Mouse (Mus musculus): ENCODE data around the gene Syt1.

Syt1 gene

DNA sequence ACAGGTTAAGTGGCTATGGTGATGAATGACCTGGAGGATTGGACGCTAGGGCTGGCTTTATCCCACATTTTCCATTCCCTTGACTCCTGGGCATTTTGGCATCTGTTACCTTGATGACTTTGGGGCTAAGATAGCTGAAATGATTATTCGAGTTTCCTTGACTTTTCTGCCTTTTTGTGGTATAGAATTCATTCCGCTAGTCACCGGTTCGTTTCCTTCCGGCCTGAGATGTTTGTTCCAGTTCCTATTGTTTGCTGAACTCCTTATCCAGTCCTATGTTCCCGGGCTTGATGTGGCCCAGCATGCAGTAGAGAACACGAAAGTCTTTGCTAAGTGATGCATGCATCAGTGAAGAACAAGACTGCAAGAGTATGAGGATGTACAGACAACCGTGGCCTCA lies 493.7 kb downstream of the Syt1 start:
- no peak for DNase-seq (ENCODE audit: low read depth)

DNA sequence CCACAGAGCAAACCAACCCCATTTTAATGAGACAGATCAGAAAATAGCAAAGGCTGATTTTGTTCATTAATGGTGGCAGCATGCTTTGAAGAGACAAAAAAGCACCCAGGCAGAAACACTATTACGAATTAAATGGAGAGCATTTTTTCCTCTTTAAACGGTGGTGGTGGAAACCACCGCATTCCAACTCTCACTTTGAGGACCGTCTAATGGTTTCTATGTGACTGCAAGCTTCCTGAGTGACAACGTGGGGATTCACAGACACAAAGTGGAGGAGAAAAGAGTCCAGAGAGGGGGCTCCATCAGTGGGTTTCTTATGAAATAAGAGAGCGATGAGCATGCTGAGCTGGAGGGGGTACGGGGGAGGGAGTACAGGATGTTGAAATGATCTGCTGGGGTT lies 496.1 kb downstream of the Syt1 start:
- no peak for DNase-seq (ENCODE audit: low read depth)

DNA sequence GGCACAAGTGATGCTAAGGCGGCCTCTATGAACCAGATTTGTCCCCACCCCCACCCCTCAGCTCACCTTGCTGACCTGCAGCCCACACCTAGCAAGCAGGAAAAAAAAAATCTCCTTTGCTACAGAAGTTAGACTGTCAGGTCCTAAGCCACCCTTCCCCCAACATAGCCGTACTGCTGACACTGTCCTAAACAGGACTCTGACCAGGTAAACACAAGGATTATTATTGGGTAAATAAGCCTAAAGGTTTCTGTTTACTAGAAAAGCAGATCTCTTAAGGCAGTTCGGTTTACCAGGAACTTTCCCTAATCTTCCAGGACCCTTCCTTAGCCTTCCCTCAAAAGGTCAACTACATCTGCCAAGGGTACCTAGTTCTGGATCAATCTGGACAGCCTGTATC lies 501.2 kb downstream of the Syt1 start:
- no peak for DNase-seq (ENCODE audit: low read depth)

DNA sequence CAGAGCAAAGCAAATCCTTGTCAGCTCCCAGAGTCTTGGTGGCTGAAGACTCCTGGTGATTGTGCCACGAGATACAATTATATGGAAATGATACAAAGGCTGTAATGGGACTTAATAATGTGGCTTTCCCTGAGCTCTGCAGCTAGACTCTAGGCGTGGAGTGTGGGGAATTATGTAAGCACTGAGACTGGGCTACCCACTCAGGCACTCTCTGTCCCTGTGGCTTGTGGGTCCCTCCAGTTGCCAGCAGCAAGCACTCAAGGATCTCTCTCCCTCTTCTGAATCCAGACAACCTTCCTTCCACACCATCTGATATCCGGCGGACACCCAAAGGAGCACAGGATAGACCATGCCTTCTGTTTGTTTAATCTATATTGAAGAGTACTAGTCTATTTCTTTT lies 503.9 kb downstream of the Syt1 start:
- no peak for DNase-seq (ENCODE audit: low read depth)

DNA sequence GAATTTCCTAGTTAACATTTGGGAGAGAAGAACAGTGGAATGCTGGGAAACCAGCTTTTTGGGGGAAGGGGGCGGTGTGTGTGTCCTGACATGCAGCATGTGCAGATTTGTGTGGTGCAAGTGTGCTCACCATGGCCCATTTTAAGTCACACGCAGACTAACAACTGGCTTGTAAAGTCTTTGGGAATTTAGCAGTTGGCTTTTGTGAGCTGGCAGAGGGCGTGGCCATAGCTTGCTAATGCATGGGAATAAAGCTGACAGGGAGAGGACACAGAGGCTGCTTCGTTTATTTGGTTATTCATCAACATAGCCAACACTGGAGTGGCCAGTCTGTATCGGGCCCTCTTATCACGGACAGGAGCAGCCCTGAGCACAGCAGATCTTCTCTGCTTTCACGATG lies 505.9 kb downstream of the Syt1 start:
- no peak for DNase-seq (ENCODE audit: low read depth)

DNA sequence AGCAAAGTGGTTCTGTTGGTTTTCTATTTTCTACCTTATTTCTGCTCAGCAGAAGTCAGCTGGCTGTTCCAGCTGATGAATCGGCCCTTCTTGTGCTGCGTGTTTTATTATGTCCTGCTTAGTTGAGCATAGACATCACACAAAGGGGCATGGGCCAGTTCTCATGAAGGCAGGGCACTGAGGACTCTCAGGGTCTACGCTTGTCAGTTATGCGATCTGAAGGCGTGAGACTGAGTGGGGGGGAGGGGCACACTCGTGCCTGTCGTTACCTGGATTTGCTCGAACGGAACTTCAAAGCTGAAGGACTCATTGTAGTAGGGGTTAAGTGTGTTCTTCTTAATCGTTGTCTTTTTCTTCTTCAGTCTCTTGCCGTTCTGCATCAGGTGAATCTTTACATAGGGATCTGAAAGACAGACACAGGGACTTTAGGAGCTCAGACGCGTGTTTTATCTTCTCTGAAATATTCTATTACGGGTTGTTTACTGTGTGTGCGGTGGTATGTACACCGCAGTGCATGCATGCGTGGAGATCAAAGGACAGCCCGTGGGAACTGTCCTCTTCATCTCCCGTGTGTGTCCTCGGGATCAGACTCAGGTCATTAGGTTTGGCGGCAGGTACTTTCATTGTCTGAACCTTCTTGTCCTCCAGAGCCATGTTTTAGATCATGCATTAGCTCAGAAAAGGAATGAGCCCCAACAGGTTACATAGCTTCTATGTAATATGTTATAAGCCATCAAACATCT lies 506.5 kb downstream of the Syt1 start:
- DNase-seq (ENCODE audit: low read depth), result no peak

DNA sequence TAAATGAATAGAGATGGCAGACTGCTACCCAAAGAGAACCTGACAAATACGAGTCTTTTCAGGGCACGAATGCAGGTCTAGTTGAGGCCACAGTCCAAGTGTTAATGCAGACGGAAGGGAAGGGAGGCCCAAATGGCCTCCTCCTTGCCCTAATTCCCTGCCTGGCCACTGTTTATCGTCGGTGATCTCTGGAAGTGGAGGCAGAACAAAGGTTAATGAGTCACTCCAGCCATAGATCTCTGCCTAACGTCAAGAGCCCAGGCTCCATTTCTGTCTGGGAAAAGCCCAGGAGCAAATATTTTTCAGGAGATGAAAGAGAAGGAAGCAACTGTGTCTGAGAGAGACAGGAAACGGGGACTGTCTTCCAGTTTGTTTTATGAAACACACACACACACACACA lies 520.6 kb downstream of the Syt1 start:
- DNase-seq (ENCODE audit: low read depth), result no peak

DNA sequence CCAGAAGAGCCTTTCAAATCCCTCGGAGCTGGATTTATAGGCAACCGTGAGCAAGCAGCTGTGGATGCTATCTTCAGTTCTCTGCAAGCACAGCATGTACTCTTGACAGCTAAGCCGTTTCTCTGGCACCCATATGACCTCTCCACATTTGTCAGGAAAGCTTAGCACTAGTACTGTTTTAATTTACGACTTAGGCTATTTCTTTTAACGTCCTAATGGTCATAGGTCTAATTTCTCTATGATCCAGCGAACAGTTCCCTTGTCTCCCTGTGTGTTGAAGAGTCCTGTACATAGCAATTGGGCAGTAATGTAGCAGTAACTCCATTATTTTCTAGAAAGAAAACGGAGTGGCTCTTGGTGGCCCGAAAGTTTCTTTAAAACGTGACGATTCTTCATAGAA lies 526.8 kb downstream of the Syt1 start:
- no peak for DNase-seq (ENCODE audit: low read depth)

DNA sequence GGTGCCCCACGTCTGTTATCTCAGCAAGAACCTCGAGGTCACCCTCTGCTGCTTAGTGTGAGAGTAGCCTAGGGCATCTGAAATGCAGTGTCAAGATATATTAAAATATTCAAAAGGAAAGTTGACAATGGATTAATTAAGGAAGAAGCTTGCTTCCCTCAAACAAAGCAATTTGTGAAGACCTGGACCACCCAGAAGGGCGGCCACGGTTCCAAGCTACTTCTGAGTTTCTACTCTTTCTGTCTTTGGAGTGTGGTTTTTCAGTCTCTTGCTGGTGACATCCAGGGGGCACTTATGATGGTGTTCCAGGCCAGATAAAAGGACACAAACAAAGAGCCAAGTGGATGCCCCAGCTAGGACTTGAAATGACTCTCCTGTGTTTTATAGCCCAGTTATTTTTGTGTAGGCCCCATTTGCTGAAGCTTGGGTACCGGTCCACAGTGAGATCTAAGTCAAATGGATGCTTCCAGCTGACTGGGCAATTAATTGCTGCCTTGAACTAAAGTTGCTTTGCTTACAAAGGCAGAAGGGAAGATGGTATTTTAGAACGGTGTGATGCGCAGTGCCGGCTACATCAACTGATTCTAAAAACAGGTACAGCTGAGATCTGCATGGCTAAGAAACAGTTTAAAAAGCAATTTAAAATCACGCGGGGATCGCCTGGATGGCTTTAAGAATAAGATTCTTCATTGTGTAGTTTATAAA lies 530.5 kb downstream of the Syt1 start:
- DNase-seq (ENCODE audit: low read depth), result no peak

DNA sequence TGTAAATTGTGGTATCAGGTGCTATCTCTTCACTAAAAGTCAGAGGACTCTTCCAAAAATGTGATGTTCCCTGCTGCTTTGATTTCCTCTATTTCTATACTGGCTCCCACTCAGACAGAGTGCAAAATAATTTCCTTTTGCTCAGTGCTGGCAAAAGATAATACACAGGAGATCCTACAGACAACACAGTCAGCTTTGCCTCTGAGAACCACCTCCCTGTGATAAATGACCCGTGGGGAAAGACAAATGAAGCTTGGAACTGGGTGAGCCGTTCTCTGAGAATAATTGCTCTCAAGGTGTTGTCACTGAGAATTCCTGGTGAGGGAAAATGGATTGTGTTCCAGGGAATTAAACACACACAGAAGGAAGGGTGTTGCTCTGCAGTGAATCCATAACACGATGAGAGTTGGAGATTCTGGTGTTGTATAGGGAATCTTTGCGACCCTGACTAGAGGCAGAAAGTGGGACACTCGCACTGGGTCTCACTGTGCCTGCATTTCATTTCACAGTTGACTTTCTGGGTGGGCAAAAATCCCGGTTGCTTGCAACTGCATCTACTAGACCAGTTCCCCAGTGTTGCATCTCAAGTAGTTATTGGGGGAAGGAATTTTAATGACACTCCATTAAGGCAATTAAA lies 540.3 kb downstream of the Syt1 start:
- no peak for DNase-seq (ENCODE audit: low read depth)

DNA sequence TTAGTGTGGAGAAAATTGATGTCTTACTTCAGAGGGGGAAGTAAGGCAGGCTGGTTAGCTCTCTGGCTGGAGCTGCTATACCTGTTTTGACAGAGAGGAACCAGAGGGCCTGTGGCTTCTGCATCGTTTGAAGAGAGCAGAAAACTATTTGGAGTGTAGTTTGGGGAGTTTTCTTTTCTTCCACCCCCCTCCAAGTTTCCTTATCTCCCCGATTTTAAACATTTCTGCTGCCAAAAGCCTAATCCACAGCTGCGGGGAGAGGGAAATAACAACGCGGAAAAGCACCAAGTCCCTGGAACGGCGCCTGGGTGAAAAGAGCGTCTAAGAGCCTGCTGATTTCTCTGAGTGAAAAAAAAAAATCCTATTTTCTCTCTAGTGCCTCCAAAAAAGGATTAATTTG lies 544.2 kb downstream of the Syt1 start:
- no peak for DNase-seq (ENCODE audit: low read depth)

DNA sequence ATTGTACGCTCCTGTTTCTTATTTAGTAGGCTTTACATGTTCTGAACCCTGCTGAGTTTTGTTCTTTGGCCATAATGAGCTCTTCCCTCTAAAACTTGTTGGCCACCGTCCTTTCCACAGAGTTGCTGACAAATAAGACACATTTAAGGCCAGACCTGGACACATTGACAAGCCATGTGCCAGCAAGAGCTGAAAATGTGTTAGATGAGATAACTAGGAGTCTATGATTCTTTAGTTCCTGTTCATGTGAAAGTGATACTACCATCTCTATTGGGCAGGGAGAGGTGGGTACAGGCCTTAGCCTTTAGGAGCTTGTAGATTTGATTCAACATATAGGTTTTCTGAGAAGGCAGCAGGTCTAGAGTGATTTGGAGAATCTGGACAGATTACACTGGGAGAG lies 548.9 kb downstream of the Syt1 start:
- DNase-seq (ENCODE audit: low read depth), result no peak

DNA sequence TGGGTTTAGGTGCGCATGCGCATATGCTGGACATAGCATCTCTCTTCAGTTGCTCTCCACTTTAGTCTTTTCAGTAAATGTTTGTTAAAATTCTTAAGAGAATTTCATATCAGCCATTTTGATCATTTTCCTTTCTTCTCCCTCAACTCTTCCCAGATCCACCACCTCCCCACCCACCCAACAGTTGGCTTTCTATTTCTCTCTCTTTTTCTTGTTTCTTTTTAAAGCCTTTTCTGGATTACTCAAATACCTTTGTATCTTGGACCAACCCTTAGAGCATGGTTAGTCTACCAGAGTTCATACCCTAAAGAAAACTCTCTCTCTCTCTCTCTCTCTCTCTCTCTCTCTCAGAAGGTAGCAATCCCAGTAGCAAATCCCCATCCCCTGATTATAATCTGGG lies 553.7 kb downstream of the Syt1 start:
- no peak for DNase-seq (ENCODE audit: low read depth)

DNA sequence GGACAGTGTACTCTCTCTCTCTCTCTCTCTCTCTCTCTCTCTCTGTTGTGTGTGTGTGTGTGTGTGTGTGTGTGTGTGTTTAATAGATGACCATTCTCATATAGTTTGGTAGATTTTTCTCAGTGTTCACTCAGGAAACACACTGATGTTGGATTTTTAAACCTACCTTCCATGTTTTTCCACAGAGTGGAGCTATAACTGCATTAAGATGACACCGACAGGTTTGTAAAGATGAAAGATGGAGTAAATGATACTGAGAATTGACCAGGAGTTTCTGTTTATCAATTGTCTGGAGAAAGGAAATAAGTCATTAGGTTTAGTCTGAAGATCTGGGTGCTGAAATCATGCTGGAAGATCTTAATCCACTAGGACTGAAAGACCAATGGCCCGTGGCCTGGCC lies 554.9 kb downstream of the Syt1 start:
- peak; percentile 23 for DNase-seq (ENCODE audit: low read depth)

DNA sequence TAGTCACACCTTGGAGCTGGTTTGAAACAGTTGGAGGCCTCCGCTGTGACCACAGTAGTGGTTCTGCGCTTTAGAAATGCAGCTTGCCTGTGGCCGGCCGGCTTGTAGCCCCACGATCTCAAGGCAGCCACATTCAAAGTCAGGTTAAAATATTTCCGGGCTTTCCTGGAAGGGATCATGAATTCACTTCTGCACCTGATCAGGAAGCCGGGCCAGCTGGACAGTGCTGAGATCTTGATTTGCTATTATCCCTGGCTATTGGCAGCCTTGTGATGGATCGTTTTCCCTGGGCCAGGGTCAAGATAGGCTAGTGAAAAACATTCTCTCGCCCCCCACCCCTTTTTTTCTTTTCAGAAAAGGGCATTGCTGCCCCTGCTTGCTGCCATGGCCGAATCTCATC lies 555.6 kb downstream of the Syt1 start:
- no peak for DNase-seq (ENCODE audit: low read depth)

DNA sequence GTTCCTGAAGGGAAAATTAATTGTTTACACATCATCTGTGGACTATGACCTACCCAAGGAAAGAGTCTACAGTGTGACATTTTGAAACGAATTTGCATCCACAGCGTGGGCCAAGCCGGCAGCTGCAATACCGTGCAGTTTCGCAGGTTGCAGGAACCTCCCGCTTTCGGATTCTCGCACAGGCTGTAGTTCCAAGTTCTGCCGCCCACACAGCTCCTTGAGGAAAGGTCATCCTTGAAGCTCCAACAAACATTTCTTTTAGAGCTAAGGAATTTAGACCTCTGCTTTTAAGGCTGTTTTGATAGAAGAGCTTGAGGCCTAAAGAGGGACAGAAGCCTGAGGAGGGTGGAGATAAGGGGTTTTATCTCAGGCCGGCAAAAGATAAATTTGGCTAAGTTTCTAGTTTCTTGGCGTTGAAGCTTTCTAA lies 556.1 kb downstream of the Syt1 start:
- no peak for DNase-seq (ENCODE audit: low read depth)

DNA sequence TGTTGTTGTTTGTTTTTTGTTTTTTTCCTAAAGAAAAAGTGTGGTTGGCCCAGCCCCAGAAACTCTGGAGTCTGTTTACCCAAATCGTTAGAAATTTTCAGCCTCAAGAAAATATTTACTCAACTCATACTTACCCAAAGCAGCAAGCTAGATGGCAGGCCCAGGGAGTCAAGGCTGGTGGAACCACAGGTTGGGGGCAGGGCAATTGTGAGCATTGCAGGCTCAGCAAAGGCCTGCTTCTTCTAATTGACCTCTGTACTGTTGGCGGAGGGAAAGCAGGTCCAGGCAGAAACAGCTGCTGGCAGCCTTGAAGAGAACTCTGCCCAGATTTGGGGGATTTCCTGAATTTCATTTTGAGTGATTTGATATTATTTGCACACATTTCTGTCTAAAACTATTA lies 557.2 kb downstream of the Syt1 start:
- DNase-seq (ENCODE audit: low read depth), result peak; percentile 52

DNA sequence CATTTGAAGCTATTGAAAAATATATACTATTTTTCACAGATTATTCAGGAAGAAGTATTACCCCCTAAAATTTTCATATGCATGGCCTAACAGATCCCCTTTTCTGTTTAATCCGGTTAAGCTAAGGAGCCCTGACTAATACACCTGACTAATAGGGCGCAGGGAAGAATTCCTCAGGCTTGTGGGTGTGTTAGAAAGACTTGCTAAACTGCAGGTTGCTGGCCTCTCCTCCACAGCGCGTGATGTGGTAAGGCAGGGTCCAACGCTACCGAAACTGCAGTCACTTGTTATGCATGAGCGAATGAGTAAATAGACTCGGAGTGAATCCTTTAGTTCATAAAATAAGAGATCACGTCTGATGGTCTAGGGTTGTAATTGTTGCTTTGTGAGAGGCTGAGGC lies 558.4 kb downstream of the Syt1 start:
- DNase-seq (ENCODE audit: low read depth), result no peak

DNA sequence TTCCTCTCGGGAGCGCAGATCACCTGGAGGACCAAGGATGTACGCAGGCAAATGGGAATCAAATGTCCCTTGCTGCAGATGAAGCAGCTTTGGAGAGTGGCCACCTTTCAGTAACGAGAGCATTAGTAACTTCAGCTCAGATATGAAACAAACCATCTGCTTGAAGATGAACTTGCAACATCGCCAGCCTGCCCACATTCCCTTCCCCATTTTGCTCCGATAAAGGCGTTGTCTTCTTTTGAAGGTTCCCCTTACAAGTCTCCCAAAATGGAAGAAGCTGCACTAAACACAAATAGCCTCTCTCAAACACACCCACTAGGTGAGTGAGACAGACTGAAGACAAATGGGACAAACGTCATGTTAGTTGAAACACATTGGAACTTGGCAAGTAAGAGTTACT lies 559.3 kb downstream of the Syt1 start:
- no peak for DNase-seq (ENCODE audit: low read depth)

DNA sequence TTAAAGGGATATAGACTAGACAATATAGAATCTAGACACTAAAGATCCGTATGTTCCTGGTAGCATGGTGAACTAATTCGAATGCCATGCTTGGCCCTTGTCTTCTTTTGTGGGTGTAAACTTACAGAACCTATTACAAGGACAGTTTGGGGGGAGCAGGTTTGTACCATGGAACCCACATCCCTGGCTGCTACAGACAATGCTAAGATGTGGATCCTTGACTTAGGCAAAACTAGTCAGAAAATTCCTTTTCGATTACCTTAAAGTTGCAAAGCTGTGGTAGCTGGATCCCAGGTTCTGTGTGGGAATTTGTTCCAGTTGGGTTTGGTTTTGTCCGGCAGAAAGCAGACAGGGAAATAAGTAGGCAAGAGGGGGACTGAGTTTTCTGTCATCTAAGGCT lies 560.4 kb downstream of the Syt1 start:
- DNase-seq (ENCODE audit: low read depth), result no peak

DNA sequence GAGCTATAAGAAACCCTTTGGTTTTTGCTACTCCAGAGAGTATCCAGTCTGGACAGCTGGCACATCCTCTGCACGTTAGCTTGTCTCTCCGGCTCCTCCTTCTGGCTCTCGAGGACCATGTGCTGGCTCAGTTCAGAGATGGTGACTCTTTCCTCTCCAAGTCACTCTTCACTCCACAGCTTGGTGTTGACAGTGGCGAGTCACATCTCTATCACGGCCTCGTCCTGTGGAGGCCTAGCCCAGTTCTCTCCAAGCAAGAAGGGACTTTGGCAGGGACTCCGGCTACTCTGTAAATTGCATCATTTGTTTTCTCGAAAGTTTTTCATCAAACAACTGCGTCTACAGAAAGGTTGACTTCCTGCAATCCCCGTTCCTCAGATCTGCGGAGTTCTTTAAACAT lies 562.4 kb downstream of the Syt1 start:
- peak; percentile 14 for DNase-seq (ENCODE audit: low read depth)
